Mouse (Mus musculus): ENCODE data around the gene Cdhr5.
"Not testable (repeated sequence)": the region's sequence is repeated elsewhere in the genome, so short reads cannot be mapped to it uniquely, and the experiment has no call there.

Cdhr5 gene

DNA sequence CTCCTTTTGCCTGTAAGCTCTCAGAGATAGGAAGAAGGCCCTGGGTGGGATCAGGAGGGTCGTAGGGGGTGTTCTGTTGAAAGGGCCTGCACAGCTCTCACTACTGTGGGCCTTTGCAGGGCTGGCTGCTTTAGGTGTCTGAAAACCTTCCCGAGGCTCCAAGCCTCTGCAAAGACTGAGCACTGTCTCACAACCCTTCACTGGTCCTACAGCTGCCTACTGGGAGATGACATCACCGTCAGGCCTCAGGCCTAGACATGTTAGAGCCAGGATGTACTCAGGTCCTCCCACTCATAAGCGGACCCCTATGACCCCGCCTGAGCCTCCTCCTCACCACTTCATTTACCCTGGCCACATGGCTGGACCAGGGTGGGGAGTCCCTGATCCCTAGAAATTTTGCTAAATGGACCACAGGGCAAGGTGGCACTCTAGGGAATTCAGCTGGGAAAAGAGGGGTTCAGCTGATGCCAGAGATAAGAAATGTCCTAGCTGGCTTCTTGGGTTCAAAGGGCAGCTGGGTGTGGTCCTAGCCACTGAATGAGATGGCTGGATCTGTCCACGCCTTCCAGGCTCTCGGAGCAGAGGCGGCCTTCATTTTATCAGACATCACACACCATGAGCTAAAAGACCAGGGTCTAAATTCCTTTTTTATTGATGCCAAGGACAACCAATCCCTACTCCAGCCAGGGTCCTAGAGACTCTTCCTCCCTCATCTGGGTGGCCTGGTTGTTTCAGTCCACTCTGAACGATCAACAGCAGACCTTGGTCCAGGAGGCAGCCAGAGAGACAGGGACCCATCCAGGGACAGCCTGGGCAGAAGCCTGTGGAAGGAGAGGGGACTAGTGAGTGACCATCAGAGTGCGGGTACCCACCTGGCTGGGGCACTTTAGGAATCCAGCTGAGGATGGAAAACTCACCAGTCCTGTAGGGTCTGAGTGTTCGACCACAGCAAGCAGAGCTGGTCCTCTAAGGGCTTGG is 1.4 kb upstream of the Cdhr5 start:
- no peak for DNase-seq (ENCODE audit: low spot score)

- DNase-seq (ENCODE audit: low spot score) = no peak
Measured at GRCm38 (mm10) chr7:141275356-141275755, 1.2 kb downstream of the Cdhr5 start.

DNA sequence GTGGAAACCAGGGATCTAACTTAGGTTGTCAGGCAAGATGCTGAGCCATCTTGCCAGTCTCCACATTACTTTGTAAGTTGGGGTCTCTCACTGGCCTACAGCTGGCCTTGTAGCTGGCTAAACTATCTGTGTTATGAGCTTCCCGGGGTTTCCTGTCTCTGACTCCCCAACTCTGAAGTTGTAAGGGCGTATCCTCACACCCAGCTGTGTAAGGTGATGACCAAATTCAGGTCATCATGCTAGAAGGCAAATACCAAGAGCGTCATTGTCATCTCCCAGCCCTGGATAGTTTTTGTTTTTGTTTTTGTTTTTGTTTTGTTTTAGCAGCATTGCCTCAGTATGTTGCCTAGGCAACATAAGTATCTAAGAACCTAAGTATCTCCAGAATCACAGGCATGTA is 6.0 kb downstream of the Cdhr5 start:
- no peak for DNase-seq (ENCODE audit: low spot score)

DNA sequence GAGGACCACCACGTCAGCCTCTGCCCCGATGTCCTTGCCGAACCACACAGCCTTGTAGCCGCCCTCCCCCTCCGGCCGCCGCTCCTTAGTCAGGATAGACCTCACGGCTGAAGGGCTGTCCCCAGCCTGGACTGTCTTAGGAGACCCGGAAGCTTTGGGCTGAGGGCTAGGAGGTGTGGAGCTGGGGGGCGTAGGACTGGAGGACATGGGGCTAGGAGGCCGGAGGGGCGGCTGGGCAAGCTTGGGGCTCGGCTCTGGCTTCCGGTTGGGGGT is 7.4 kb downstream of the Cdhr5 start:
- no peak for DNase-seq (ENCODE audit: low spot score)

DNA sequence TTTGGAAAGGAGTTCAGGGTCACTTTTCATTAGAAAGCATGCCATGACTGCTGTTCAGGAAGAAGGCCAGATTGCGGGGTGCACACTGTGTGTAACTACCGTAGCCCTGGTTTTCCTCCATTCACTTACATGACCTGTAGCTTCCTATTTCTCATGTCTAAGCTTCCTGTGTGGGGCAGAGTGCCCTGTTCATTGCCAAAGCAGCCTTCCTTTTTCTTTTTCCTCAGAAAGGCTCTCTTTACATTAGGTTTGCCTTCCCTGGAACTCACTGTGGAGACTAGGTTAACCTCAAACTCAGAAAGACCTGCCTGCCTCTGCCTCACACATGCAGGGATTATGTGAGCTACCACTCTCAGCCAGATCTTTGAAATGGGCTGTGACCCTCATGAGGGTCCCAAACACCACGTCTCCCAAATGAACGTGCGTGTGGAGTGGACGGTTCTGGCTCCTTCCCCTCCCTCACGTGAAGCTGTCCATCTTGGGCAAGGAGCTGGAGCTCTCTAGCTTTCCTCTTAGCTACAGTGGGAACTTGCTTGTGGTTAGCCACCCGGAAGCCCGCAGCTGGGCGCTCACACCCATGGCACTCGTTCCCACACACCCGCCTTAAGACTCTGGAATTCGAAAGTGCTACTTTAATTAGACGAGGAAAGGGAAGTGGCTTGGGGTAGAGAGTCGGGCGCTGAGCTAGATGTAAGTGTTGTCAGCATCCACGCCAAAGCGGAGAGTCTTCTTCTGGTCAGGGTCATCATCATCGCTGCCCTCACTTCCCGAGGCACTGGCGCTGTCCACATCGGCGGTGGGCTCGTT is 7.9 kb downstream of the Cdhr5 start:
- DNase-seq (ENCODE audit: low spot score) = no peak

DNA sequence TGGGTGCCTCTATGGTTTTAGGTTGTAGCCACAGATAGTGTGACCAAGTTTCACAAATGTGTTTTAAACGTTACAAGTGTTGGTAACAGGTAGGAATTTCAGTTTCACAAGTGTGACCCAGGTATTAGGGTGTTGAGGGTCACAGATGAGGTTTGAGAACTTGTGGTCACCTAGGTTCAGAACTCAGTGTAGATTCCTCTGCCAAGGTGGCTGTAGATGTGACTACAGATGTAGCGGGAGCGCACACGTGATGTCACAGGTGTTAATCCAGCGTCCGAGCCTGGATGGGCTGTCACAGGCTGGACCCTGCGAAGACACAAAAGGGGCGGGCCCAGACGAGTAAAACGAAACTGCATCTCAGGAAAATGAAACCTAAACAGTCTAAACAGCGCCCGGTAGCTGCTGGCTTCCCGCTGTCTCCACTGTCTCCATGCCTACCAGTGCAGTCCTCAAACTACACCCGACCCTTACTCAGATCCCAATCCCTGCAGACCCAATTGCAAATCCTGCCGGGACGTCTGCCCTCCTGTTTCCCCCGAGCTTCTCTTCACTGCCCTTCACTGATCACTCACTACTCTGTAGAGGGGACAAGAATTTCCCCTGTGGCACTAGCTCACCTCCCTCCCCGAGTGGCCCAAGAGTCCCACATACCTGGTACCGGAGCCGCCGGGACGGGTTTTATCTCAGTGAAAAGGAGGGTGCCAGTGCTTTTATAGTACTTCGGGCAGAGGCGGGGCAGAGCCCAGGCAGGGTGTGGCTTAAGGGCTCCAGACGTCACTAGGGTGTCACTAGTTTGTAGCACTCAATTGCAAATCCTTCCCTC is 10.6 kb downstream of the Cdhr5 start, which contains the start of gene Irf7:
Gene Irf7, minus strand, starts transcription at position 743 of the 823 bp plus-strand sequence.
- DNase-seq (ENCODE audit: low spot score) = no peak

DNA sequence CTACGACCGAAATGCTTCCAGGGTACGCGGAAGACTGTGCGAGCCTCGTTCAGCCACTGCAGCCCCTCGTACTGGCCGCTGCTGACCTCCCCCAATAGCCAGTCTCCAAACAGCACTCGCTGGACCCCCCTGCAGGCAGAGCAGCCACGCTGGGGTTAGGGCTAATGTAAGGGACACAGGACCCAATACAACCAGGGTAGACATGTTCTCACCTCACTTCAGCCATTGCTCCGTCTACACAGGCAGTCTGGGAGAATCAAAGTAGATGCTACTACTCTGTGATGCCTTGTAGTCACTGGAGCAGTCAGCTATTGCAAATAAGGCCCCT is 11.2 kb downstream of the Cdhr5 start:
- no peak for DNase-seq (ENCODE audit: low spot score)

GRCm38 (mm10) chr7:141264761-141265410 is 11.7 kb downstream of the Cdhr5 start:
- no peak for DNase-seq (ENCODE audit: low spot score)

GRCm38 (mm10) chr7:141264041-141264700 is 12.4 kb downstream of the Cdhr5 start:
- DNase-seq (ENCODE audit: low spot score) = no peak

DNA sequence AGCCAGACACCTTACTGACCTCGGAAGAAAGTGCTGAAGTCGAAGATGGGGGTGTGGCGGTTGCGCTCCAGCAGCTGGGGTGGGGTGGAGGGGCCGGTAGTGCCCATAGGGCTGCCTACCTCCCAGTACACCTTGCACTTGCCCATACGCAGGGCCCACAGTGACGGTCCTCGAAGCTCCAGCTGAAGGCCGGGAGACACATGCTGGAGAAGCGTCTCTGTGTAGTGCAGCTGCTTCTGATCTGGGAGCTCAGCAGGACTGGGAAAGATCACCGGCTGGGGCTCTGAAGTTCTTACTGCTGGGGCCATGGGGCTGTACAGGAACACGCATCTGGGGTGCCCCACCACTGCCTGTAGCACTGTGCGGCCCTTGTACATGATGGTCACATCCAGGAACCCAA is 12.9 kb downstream of the Cdhr5 start:
- DNase-seq (ENCODE audit: low spot score) = no peak

DNA sequence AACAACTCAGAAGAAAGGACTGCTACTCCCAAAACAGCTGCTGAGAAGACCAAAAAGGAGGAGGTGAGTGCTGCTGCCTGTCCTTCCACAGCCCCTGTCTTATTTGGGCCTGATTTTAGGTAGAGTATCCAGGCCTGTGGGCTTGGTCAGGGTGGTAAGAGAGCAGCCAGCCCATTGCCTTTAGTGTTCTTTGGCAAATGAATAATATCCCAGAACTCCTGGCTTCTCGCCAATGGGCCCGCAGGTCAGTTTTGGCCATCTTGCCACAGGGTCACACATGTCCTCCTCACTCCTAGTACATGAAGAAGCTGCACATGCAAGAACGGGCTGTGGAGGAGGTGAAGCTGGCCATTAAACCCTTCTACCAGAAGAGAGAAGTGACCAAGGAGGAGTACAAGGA is 15.1 kb downstream of the Cdhr5 start:
- no peak for DNase-seq (ENCODE audit: low spot score)

- DNase-seq (ENCODE audit: low spot score) = no peak
Measured at GRCm38 (mm10) chr7:141256159-141256558, 20.4 kb downstream of the Cdhr5 start.

DNA sequence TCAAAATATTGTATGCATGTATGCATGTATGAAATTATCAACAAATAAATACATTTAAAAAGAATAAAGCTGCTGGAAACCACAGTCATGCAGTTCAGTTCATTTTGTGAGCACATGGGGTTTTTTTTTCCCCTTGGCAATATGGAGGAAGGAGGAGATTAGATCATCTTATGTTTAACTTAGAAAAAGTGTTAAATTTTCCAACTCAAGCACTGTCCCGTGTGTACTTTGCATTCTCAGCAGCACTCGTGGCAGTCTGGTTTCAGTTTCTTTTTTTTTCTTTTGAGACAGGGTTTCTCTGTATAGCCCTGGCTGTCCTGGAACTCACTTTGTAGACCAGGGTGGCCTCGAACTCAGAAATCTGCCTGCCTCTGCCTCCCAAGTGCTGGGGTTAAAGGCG is 26.1 kb downstream of the Cdhr5 start:
- DNase-seq (ENCODE audit: low spot score) = not testable (repeated sequence)

DNA sequence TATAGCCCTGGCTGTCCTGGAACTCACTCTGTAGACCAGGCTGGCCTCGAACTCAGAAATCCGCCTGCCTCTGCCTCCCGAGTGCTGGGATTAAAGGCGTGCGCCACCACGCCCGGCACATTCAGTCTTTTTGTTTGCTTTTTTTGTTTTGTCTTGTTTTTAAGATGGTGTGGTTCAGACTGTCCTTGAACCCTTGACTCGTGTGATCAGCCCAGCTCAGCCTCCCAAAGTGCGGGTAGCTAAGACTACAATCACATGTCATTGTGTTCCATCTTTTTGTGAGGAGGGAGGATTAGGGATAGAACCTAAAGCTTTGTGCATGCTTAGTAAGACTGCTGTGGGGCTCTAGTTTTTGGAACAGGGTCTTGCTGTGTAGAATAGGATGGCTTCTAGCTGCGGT is 45.0 kb downstream of the Cdhr5 start:
- no peak for DNase-seq (ENCODE audit: low spot score)

DNA sequence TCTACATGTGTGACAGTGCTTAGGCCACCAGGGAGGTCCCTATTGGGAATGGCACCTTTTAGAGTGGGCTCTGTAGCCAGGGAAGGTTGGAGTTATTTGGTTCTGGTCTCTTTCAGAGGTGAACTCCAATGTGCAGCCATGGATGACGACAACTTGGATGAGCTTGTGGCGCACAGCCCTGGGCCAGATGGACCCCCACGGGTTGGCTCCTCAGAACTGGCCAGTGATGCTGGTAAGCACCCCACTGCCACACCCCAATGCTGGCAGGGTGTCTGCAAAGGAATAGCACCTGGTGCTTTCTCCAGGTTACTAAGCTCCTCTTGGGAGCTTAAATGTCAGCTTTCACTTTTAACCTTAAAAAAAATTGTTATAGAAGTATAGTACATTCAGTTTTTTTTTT is 45.5 kb downstream of the Cdhr5 start:
- no peak for DNase-seq (ENCODE audit: low spot score)

- DNase-seq (ENCODE audit: low spot score) = no peak
Measured at GRCm38 (mm10) chr7:141230570-141230969, 46.0 kb downstream of the Cdhr5 start.

- DNase-seq (ENCODE audit: low spot score) = no peak
Measured at GRCm38 (mm10) chr7:141229702-141230101, 46.9 kb downstream of the Cdhr5 start.

- DNase-seq (ENCODE audit: low spot score) = peak; percentile 71
Measured at GRCm38 (mm10) chr7:141228279-141229067, 48.1 kb downstream of the Cdhr5 start, which contains the start of gene Phrf1. Phrf1 (plus strand) TSS chr7:141228784.

DNA sequence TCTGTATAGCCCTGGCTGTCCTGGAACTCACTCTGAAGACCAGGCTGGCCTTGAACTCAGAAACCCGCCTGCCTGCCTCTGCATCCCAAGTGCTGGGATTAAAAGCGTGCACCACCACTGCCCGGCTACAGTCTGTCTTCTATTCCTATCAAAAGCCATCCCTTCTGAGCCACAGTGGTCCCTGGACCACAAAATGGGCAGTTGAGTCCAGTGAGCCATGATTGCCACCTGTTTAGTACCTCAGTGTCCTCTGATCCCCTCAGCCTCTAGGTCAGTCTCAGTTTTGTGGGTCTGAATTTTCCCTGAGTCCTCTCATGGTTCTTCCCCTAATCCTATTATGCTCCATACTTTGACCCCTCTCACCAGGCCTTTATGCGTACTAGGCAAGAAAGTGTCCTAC is 48.8 kb downstream of the Cdhr5 start:
- no peak for DNase-seq (ENCODE audit: low spot score)

GRCm38 (mm10) chr7:141226535-141226934 is 50.1 kb downstream of the Cdhr5 start:
- no peak for DNase-seq (ENCODE audit: low spot score)
